Mouse (Mus musculus) urinary bladder, adult 2 months (tissue): ENCODE data around the gene Rbm20. TPM values are rescaled to one million over a fixed set of nuclear protein-coding genes. Genes with fewer than 3 reads are reported as not detected.

Source experiments
- DNase-seq: peaks from one replicate; pipeline ENCODE4 v3.0.0; 2022; ENCODE audit warnings: low spot score
- polyA plus RNA-seq: library from polyadenylated mRNA; depleted of rRNA; stranded (reverse); fragments of >200 nt; gene quantifications from 2 replicates; pipeline ENCODE4 v1.2.3, GENCODE M21; 2012

Gene Rbm20
- polyA plus RNA-seq, 1 experiment, result 4.5 TPM

DNA sequence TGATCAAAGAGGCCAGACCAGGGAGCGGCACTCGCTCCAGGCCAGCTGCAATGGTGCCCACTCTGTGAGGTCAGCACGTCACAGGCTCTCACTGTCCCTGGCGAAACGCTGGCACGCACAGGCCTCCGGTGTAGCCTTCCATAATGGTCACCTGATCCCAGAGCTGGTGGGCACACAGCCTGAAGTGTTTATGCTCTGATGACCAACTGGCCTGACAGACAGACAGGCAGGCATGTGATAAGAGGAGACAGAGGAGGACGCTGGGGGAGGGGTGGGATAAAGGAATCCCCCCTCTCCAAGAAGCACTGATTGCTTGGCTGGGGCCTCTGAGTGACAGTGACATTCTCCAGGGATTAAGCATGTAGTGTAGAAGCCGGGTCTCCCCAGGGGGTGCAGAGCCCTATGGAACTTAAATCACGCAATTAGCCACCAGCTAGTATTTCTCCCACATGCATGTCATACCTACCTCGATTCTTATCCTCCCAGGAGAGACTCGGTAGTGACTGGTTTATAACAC lies 6.4 kb upstream of the Rbm20 start:
- no peak for DNase-seq

DNA sequence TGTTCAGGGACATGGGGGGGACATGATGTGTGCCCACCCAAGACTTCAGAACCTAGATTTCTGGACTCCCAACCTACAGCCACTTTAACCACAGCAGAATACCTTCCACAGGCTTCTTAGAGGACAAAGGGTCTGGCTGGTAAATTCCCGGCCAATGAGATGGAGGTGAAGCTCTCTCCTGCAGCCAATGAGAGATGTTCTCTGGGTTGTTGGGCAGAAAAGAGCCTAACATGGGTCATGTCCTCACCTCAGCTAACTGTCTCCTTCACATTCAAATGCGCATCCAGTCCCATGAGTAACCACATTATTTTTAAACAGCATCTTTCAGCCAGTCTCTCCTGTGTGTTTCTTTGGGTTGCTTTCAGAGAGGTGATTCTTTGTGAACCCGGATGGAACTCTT lies 5.7 kb upstream of the Rbm20 start:
- no peak for DNase-seq

DNA sequence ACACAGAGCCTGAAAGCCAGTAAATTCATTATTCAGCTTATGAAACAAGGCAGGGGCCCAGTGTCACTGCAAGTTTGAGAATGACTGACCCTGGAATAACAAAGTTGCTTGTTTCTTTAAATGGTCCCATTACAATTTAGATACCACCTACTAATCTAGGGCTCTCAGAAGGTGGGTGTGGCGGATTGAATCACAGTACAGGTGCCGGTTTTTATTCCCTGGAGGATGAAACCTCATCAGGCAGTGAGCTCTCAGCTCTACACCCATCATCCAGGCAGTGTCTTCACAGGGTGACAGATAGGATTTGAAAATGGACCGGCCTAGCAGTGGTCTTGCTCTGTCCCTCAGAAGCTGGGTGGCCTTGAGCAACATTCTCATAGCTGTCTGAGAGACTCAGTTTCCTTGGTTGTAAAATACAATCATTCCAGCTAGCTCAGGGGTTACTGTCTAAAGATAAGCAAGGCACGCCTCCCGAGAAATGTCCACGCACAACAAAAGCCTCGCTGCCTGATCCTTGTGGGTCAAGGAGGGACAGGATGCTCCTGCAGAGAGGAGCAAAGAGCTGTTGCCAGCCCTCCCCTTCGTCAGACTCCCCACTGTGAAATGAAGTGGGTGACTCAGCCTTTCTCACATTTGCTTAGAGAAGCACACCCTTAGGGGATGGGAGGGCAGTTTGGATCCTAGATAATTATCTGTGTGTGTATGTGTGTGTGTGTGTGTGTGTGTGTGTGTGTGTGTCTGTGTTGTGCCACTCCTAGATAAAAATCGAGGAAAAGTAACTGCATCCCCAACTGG lies 2.8 kb upstream of the Rbm20 start:
- no peak for DNase-seq

DNA sequence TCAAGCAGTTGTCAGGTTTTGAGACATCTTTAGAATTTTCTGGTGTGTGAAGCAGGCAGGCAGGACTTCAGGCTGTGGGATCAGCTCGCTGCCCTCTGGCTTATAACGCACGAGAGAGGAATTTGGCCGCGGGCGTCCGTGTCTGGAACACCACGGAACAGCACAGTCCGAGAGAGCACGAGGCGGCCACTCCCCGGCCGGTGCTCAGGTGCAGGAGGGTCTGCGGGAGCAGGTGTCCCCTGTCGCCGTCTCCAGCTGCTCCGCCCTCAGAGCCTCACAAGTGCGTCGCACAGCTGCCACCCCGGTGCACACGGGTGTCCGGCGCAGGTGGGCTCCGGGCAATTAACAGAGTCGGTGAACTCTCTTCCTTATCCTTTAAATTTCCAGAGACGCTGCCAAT lies 878 bp upstream of the Rbm20 start:
- no peak for DNase-seq

DNA sequence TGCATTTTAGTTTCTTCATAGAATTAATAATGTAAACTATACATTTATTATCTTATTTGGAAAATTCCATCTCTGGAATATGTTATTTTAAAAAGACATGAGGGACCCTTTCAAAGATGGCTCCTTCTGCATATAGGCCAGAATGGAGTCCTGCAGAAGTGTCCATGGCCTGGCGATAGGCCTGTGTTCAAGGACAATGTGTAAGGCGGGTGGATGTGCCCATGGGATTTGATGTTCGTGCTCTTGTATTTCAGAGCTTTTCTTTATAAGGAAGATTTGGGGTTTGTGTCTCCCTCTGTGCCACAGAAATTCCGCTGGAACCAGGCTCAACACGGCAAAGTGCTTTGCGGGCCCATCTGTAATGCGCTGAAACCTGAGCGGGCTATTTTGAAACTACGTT lies 2.1 kb downstream of the Rbm20 start:
- DNase-seq, result no peak

DNA sequence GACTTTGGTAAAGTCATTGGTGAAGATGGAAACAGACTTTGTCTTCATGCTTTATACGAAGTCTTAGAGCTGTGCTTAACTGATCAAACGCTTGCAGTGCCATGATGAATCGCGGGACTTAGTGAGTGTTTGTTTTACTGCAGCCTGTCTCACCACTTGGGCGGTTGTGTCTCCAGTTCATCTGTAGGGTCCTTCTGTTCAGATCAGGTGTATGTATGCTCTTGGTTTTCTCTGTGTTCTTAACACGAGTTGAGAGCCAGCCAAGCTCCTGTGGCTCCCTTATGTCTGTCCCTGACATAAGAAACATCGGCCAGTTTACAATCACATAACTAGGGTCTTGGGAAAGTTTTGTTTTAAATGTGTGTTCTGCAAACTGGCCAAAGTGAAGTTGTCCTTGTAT lies 2.9 kb downstream of the Rbm20 start:
- DNase-seq, result no peak

DNA sequence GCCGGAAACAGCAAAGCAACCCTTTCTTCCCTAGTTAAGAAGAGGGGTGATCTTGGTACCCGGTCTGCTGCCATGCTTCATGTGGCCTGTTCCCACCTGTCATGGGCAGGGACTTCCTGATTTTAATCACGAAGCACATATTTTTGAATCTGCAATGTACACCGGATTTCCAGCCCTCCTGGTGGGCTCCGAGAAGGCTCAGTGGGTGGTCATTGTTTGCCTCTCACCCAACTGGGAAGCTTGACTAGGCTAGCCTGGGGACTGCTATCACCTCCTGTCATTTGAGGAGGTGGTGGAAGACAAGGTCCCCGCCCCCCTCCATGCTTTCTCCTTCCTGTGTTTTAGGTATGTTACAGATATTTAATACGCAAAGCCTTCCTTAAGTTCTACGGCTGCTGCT lies 5.3 kb downstream of the Rbm20 start:
- no peak for DNase-seq

DNA sequence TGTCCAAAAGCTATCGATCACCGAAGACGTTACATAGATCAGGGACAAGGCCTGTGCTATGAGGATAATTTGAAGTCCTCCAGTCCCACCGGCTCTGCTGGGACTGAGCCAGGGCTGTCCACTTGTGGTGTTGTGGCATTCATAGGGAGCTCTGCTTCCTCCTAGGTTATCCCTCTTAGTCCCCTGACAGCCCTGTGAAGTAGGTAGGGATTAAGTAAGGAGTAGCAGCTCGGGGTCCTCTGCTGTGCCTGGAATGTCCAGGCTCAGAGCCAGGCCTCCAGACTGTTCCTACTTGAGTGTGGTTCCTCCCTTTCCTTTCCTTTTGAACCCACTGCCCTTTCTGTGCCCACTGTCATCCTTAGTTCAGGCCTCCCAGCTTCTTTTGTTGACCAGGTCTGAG lies 10.5 kb downstream of the Rbm20 start:
- DNase-seq, result no peak

DNA sequence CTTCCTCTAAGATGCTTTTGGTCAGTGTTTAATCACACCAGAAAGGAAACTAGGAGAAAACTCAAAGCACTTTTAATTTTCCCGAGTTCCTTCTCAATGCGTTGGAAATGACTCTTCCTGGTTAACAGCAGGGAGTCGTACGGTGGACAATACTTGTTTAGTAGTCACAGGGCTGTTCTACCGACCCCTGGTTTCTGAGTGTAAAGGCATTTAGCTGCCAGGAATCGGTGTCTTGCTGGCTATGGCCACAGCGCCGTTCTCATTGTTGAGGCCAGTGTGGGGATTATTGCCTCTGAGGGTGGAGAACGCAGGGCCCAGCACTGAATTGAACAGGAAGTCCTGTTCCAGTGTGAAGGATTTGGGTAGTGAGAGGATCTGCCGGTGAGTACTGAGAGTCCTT lies 13.7 kb downstream of the Rbm20 start:
- no peak for DNase-seq

DNA sequence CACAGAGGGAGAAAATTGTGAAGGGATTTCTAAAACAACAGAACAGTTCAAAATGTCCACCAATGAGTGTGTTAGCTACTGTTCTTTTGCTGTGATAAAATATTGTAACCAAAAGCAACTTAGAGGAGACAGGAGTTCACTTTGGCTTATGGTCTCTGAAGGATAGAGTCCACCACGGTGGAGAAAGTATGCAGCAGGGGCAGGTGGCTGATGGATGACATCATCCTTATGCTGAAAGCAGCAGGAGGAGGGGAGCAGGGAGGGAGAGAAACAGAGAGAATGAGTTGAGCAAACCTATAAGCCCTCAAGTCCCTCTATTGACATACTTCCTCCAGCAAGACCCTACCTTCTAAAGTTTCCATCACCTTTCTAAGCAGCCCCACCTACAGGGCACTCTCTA lies 16.9 kb downstream of the Rbm20 start:
- no peak for DNase-seq

DNA sequence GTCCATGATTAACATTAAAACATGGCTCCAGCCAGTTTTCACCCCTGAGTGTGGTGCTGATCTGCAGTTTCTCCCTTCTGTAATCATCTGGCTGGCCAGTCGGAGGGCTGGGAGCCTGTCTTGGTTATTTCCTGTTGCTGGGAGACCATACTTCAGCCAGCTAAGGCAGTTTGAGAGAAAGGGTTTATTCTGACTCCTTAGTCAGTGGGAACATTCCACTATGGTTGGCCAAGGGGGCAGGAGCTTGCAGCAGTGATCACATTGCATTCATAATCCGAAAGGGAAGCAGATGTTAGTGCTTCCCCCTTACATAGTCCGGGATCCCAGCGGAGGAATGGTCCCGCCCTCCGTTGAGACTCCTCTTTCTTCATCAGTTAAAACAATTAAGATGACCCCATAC lies 19.0 kb downstream of the Rbm20 start:
- DNase-seq, result no peak

DNA sequence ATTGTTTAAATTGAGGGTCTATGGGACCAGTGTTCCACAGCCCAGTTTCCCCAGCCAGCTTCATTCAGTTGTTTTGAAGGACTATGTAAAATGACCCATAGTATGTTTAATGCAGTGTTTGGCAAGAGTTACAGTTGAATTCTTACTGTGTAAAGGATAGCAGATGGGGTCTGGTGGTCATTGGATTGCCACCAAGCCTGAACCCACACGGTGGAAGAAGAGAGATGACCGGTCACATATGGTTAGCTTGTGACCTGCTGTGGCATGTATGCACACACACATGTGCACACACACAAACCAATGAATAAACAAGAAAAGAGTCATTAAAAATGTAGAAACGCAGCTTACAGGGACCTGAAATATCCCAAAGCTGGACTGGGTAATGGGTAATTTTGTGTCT lies 19.5 kb downstream of the Rbm20 start:
- DNase-seq, result no peak

DNA sequence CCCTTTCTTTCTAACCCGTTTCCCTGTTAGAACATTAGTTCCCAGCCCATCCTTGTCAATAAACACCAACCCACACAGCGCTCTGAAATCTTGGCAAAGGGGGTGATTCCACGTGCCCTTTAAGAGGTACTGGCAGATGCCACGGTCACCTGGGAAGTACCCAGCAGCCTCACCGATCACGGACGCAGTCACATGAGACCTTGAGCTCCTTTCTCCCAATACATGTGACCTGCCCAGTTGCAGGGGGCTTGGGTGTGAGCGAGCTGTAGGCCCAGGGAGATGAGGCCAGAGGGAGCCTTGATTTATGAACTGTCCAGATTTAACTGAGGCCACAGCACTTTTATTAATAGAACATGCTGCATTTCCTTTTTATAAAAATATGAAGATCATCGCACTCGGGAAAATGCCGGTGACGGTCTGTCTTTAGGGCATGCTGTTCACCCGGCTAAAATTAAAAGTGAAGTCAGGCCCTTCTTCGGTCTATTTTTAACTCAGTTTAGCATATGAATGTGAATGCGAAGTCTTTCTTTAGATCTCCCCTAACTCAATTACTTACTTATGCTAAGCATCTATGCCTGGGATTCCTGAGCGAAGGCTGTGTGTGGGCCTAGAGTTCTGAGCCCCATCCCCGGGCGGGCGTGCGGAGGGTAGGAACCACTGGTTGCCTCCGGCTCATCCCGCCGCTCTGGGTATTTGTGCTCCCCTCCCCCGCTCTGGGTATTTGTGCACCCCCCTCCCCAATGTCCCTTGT lies 20.4 kb downstream of the Rbm20 start:
- DNase-seq, result no peak

DNA sequence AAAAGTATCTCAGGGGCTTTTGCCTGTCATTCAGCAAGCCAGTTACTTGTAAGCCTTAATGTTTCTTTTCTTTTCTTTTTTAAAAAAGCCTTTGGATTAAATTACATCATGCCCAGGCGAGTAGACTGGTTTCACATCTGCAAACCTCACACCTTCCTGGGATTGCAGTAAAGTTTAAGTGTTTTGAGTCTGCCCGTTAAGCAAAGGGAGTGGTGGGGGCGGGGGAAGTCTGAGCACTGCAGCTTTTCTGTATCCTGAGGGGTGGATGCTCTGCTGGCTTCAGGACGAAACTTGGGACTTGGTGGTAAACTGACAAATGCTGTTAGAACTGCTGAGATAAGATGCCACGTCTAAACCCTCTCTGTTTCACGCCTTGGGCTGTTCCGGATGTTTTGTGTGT lies 22.6 kb downstream of the Rbm20 start:
- no peak for DNase-seq

DNA sequence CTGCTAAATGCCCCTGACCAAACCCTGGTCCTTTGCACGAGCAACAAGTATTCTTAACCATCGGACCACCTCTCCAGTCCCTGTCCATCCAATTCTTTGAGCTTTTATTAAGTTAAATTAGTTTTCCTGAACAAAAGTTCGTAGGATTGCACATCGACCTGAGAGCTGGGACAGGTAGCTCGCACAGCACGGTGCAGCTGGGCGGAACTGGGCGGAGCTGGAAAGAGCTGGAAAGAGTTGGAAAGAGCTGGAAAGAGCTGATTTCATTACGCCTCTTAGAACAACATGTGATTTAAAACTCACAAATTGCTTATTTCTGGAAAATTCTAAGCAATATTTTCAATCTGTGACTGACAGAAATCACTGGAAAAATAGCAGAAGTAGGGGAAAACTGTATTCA lies 24.3 kb downstream of the Rbm20 start:
- no peak for DNase-seq

DNA sequence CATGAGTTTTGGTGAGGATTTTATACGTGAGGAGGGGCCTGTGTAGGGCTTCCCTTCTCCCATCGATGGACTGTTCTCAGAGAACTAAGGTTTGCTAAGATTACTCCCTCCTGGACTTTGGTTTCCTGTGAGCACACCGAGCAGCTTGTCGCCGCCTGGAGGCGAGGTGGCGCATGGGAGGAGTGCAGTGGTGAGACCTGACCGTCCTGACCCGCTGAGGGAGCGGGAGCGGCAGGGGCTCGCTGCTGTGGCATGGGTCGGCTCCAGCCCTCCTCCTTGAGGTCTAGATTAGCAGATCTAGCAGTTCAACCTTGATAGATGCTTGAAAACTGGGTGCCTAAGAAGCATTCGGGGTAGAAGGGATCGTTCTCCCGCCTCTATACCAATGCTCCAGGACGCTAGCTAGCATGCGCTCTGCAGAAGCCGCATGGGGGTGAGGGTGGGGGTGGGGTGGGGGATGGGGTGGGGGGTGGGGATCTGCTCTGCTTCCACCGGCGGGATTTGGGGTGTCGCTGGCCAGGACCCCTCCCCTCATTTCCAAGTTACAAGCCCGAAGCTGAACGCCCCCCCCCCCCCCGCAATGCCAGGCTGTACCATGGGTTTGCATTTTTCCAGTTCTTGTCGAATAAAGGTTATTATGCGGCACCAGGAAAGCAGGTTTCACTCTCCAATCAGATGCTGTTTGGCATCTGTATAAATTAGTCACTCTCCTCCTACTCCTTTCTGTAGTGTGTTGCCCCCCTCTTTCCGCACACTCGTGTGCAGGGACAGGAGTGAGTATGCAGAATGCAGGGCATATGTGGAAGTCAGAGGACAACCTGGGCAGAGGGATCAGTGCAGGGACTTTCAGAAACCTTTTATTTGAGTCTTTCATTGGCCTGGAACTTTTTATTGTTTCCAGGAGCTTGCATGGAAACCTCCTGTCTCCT lies 28.1 kb downstream of the Rbm20 start:
- DNase-seq, result peak; percentile 35

DNA sequence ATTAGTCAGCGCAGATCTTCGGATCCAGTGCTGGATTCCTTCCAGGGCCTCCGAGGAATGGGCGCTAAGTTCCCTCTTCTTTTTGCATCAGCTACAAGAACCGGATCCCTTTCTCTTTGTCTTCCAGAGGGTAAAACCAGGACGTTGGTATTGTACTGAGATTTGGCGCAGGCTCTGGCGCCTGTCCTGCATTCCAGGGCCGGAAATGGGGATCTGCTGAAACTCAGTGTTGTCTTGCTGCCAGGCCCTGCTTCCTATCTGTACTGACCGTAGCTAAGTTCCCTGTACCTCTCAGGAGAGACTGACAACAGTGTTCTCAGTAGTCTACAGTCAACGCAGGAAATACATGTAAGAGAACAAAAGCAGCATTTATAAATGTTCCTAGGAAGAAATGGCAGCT lies 31.3 kb downstream of the Rbm20 start:
- DNase-seq, result no peak

DNA sequence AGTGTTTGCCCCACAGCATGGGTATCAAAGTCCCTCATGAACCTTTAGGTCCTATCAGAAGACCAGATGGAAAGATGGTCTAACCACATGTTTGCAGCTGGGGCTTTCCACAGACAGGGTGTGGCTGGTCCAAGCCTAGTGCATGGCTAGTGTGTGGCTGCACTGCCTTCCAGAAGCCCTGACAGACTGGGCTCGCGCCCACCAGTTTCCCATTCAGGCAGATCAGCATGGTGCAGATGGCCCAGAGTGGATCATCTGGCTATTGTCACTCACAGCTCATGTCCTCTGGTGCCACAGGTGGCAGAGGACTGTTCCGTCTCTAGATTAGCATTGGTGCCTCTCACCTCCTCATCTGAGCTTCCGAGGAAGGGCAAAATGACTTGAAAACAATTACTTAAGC lies 33.8 kb downstream of the Rbm20 start:
- no peak for DNase-seq

DNA sequence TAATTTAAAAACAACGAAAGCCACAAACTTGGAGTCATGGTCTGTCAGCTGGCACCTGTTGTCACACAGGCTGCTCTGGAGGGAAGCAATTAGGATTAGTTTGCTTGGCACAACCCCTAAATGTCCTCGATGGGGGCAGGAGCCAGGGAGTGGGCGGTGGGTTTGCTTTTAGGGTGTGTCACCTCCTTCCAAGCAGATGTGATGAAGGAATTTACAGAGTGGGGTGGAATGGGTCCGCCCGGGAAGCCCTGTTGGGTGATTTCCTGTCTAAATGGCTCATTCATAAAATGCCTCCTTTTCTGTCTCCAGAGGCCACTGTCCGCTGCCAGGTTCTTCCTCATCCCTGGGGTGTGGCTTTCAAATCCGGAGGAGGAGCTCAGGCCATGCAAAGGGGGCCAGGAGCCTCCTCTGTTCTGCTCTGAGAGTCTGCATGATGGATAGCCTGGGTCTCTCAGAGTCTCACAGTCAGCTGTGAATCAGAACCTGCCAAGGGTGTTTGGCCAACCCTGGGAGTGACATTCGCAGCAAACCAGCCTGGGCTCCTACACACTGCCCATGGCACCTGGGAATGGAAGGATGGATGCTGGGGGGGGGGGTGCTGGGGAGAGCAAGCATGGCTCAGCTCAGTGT lies 34.3 kb downstream of the Rbm20 start:
- no peak for DNase-seq

DNA sequence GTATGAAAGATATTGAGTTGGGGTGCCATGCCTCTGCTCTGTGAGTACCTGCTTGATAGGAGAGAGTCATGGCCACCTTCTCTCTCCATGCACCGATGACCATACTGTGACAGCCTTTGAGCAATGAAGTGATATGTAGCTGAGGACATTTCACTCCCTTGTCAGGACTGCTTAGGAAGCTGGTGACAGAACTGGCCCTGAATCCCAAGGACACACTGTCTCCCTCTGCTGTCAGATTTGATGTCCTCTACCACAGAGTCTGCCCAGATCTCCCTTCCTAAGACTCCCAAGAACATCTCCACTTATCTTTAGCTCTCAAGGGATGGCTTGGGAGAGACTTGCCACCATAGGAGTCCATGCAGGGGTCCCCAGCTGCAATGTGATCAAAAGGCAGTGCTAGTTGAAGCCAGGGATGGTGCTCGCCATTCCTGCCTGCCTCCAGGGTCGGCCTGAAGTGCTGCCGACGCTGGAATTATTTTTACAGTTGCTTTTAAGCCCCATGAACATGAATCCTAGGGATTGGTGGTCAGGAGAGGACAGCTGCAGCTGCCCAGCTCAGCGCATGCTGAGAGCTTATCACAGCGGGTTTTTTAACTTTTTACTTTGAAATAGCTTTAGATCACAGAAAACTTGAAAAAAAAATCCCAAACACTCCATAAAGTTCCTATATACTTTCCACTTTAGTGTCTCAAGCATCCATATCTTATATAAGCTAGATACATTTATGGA lies 35.4 kb downstream of the Rbm20 start:
- DNase-seq, result no peak

DNA sequence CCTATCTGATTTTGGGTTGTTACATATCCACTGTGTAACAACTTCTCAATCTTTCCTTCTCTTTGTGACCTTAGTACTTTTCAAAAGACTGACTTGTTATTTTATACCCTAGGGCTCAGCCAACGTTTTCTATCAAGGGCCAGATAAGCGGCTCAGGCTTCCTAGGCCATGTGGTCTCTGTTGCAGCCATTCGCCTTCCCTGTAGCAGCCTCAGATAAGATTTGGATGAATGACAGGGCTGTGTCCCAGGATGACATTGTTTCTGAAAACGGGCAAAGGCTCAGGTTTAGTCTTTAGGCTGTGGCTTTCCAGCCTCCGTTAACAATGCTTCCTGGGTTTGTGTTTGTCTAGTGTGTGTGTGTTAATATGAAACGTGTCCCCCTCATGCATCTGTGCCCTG lies 36.3 kb downstream of the Rbm20 start:
- no peak for DNase-seq
